Mouse (Mus musculus): Measurements from ENCODE around the gene Mycl. TPM values are rescaled to one million over a fixed set of nuclear protein-coding genes. Genes with fewer than 3 reads are reported as not detected.

Gene Mycl
- 1.8 and 14.7 TPM in 2 replicates for total RNA-seq (2014; rRNA removed; ENCODE audit: low replicate concordance)
- 0.12 and 0.44 TPM in 2 replicates for polyA plus RNA-seq (2015; fragmentation: Nextera tagmentation; extraction: Ambion mirVana)

DNA sequence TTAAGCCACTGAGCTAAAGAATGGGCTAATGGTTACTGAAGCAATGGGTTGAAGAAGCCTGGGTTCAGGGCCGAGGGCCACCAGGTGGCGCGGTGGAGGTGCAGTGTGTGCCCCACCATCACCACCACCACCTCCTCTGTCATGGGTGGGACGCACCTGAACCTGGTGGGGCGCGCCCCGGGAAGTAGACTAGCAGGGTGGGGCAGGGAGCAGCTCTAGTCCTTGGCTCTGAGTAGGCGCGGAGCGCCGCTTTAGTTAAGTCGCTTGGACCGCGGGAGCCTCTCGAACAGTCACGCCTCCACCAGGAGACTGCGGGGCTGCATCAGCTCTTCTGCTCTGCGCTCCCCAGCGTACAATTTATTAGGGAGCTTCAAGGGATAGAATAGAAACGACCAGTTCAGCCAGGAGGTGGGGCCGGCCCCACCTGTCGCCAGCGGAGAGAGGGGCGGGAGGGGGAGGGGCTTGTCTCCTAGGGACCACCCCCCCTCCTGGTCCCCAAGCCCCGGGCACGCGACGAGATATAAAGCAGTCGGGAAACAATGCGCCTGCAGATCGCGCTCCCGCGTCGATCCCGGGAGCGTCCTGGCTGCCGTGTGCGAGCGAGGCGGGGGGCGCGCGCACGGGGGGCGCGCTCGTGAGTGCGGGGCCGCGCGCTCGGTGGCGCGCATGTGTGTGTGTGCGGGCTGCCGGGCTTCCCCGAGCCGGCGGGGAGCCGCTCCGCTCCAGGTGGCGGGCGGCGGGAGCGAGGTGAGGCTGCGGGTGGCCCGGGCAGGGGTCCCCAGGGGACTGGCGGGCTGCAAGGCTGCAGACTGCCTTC is at the start of gene Mycl:
Mycl (plus strand) TSS at position 249 of the 817 bp plus-strand sequence.
- DNase-seq (ENCODE audit: low spot score): no peak

GRCm38 (mm10) chr4:122947223-122947622 is 48.2 kb upstream of the Mycl start:
- TF ChIP-seq EP300 (IDR thresholded peaks at IDR 0.05; ENCODE audit: low read depth) (no peak), CTCF (IDR thresholded peaks at IDR 0.05; ENCODE audit: low read depth) (no peak)
- no peaks in the 10 kb centered on the region for H3K9me3 ChIP-seq (replicated peaks; ENCODE audit: control insufficient read depth, low read length)
- WGBS: 71% methylated on average over 3 of the region's 3 CpGs
- H3K4me2 ChIP-seq (ENCODE audit: low read depth, low read length): no peak overlapping the region
- H3K4me1 ChIP-seq (ENCODE audit: control insufficient read depth, insufficient read depth): no peaks in the 10 kb centered on the region
- no peaks in the 10 kb centered on the region for H3K27me3 ChIP-seq (ENCODE audit: control insufficient read depth, insufficient read depth, low read length)
- H3K9ac ChIP-seq (replicated peaks; ENCODE audit: low read depth, low read length): no peak overlapping the region
- H3K27ac ChIP-seq (ENCODE audit: low read depth): no peak overlapping the region
- ATAC-seq (ENCODE audit: insufficient read depth, low read depth) (no peak), DNase-seq (ENCODE audit: low spot score) (no peak)
- H3K4me3 ChIP-seq (ENCODE audit: low read depth, low read length): no peak overlapping the region
- H3K36me3 ChIP-seq (replicated peaks; ENCODE audit: control insufficient read depth, insufficient read depth, low read length): no peaks in the 10 kb centered on the region

More for the DNA sequence above, at the start of gene Mycl:
- peaks cover 61% of the 10 kb centered on the region for H3K27me3 ChIP-seq (ENCODE audit: control insufficient read depth, insufficient read depth, low read length)
- H3K4me2 ChIP-seq (ENCODE audit: low read depth, low read length): peak within 1 kb of the TSS; percentile 100
- no peak within 1 kb of the TSS for H3K27ac ChIP-seq (ENCODE audit: low read depth)
- H3K4me3 ChIP-seq (ENCODE audit: low read depth, low read length): peak within 1 kb of the TSS; percentile 63
- H3K9ac ChIP-seq (replicated peaks; ENCODE audit: low read depth, low read length): peak within 1 kb of the TSS; percentile 55
- no peaks in the 10 kb centered on the region for H3K36me3 ChIP-seq (replicated peaks; ENCODE audit: control insufficient read depth, insufficient read depth, low read length)
- under 1% methylated on average over 61 of the region's 69 CpGs for WGBS
- peak; percentile 71 for TF ChIP-seq CTCF (IDR thresholded peaks at IDR 0.05; ENCODE audit: low read depth)
- TF ChIP-seq EP300 (IDR thresholded peaks at IDR 0.05; ENCODE audit: low read depth): no peak
- H3K4me1 ChIP-seq (ENCODE audit: control insufficient read depth, insufficient read depth): no peaks in the 10 kb centered on the region; the same call in 1 of the 2 replicates
- H3K9me3 ChIP-seq (replicated peaks; ENCODE audit: control insufficient read depth, low read length): peaks cover 7% of the 10 kb centered on the region; the same call in 1 of the 2 replicates
- ATAC-seq (ENCODE audit: insufficient read depth, low read depth): peak; percentile 69

DNA sequence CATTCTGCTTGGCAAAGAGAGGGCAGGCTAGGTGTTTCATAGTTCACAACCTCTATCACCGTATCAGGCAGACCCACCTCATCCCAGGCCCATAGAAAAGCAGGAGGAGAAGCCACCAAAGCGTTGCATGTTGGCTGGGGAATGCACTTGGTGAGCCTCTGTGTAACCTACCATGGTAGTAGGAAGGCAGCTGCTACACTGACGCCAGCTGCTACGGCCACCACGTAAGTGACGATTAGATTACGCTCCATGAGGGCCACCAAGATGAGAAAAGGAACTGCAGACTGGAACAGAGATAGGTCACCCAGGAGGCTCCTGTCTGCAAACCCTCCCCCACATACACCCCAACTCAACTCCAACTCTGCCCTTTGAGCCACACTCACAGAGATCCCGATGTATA is 46.4 kb upstream of the Mycl start:
- DNase-seq (ENCODE audit: low spot score) (no peak), ATAC-seq (ENCODE audit: insufficient read depth, low read depth) (no peak)
- Histone ChIP-seq H3K27ac (ENCODE audit: low read depth) (no peak overlapping the region), H3K4me1 (ENCODE audit: control insufficient read depth, insufficient read depth) (no peaks in the 10 kb centered on the region), H3K4me3 (ENCODE audit: low read depth, low read length) (no peak overlapping the region), H3K36me3 (replicated peaks; ENCODE audit: control insufficient read depth, insufficient read depth, low read length) (no peaks in the 10 kb centered on the region), H3K9me3 (replicated peaks; ENCODE audit: control insufficient read depth, low read length) (no peaks in the 10 kb centered on the region), H3K9ac (replicated peaks; ENCODE audit: low read depth, low read length) (no peak overlapping the region), H3K27me3 (ENCODE audit: control insufficient read depth, insufficient read depth, low read length) (no peaks in the 10 kb centered on the region), H3K4me2 (ENCODE audit: low read depth, low read length) (no peak overlapping the region)
- TF ChIP-seq EP300 (IDR thresholded peaks at IDR 0.05; ENCODE audit: low read depth) (no peak), CTCF (IDR thresholded peaks at IDR 0.05; ENCODE audit: low read depth) (no peak)
- 84% methylated on average over 8 of the region's 8 CpGs for WGBS

GRCm38 (mm10) chr4:122954680-122955411 is 40.6 kb upstream of the Mycl start:
- TF ChIP-seq EP300 (IDR thresholded peaks at IDR 0.05; ENCODE audit: low read depth) (no peak), CTCF (IDR thresholded peaks at IDR 0.05; ENCODE audit: low read depth) (no peak)
- ATAC-seq (ENCODE audit: insufficient read depth, low read depth) (peak; percentile 42), DNase-seq (ENCODE audit: low spot score) (no peak)
- Histone ChIP-seq H3K27ac (ENCODE audit: low read depth) (no peak overlapping the region), H3K27me3 (ENCODE audit: control insufficient read depth, insufficient read depth, low read length) (peaks cover 11% of the 10 kb centered on the region), H3K36me3 (replicated peaks; ENCODE audit: control insufficient read depth, insufficient read depth, low read length) (no peaks in the 10 kb centered on the region), H3K9me3 (replicated peaks; ENCODE audit: control insufficient read depth, low read length) (no peaks in the 10 kb centered on the region), H3K4me1 (ENCODE audit: control insufficient read depth, insufficient read depth) (peaks cover 10% of the 10 kb centered on the region), H3K4me2 (ENCODE audit: low read depth, low read length) (peak overlapping the region; percentile 49), H3K9ac (replicated peaks; ENCODE audit: low read depth, low read length) (no peak overlapping the region), H3K4me3 (ENCODE audit: low read depth, low read length) (no peak overlapping the region)
- WGBS: 61% methylated on average over 5 of the region's 5 CpGs

- Histone ChIP-seq H3K36me3 (replicated peaks; ENCODE audit: control insufficient read depth, insufficient read depth, low read length) (no peaks in the 10 kb centered on the region), H3K27ac (ENCODE audit: low read depth) (no peak overlapping the region), H3K4me1 (ENCODE audit: control insufficient read depth, insufficient read depth) (peaks cover 16% of the 10 kb centered on the region), H3K27me3 (ENCODE audit: control insufficient read depth, insufficient read depth, low read length) (peaks cover 16% of the 10 kb centered on the region), H3K4me2 (ENCODE audit: low read depth, low read length) (peak overlapping the region; percentile 49), H3K9me3 (replicated peaks; ENCODE audit: control insufficient read depth, low read length) (no peaks in the 10 kb centered on the region), H3K9ac (replicated peaks; ENCODE audit: low read depth, low read length) (no peak overlapping the region), H3K4me3 (ENCODE audit: low read depth, low read length) (no peak overlapping the region)
- peak; percentile 73 for DNase-seq (ENCODE audit: low spot score)
- ATAC-seq (ENCODE audit: insufficient read depth, low read depth): peak; percentile 90
- no peak for TF ChIP-seq EP300 (IDR thresholded peaks at IDR 0.05; ENCODE audit: low read depth)
- no peak for TF ChIP-seq CTCF (IDR thresholded peaks at IDR 0.05; ENCODE audit: low read depth)
- 12% methylated on average over 17 of the region's 17 CpGs for WGBS
Measured at GRCm38 (mm10) chr4:122955412-122956136, 39.9 kb upstream of the Mycl start.

All from heart, postnatal 0 days (tissue).